Mouse (Mus musculus) subcutaneous adipose tissue, adult 2 months (tissue): Measurements from ENCODE around the gene Igdcc3. TPM values are rescaled to one million over a fixed set of nuclear protein-coding genes. Genes with fewer than 3 reads are reported as not detected.

Experiments used
- polyA plus RNA-seq: library from polyadenylated mRNA; depleted of rRNA; stranded (reverse); fragments of >200 nt; gene quantifications from 2 replicates; pipeline ENCODE4 v1.2.3, GENCODE M21; 2012; ENCODE audit warnings: low replicate concordance; rRNA removed

Gene Igdcc3
- polyA plus RNA-seq: 0.64 and 3.8 TPM in 2 replicates

DNA sequence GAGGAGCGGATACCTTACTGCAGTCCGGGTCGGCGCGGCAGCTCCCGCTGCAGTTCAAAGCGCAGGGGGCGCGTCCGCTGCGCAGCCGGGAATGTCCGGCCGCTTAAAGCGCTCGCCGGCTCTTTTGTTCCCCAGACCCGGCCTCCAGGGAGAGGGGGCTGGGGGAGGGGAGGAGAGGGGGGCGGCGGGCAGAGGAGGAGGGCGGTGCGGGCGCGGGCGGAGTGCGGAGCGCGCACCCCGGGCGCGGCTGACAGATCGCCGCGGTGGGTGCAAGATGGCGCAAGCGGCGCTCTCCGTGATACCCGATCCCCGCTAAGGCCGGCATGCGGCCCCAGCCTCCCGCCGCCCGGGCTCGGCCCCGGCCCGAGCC is at the start of gene Igdcc3:
Igdcc3 (plus strand) TSS at position 254 of the 370 bp plus-strand sequence.

DNA sequence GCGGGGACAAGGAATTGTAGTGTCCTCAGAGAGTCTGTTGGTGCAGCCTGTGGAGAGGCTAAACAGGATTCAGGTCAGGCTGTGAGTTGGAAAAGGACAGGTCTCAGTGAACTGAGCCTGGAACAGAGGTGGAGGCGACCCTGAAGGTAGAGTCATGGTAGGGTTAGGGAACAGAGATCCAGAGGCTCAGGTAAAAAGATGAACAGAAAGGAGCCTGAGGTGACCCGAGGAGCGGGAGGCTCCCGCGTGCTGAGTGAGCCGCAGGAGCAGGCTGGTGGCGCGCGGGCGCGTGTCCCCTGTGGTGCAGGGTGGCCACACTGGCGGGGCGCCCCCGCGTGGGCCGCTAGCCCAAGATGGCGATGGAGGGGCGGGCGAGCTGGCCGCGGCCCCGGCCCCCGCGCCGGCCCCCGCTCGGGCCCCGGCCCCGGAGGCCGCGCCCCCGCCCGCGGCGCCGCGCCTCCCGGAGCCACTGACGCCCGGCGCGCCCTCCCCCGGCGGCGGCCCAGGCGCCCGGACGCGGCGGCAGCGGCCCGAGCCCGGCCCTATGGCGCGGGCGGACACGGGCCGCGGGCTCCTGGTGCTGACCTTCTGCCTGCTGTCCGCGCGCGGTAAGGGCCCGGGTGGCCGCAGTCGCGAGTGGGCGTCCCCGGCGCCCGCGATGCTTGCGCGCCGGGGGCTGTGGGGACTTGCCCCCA is 39.9 kb upstream of the Igdcc3 start, which contains the start of gene Igdcc4:
Igdcc4 (plus strand) TSS at position 496 of the 695 bp plus-strand sequence.

DNA sequence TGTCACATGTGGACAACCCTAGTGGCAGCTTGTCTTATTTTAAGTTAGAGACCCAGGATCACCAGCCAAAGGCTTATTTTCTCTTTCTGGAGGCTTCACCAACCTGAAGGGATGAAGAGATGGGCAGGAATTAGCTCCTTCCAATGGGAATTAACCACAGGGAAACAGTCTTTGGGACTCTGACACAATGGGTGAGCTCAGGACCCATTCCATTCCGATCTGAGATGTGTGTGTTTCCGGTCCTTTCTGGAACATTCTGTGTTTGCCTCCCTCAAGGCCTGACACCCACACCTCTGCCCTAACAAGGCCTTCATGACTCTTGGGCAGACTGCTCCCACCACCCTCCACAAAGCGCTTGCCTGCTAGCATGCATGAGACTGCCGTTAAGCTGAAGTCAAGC is 54.1 kb downstream of the Igdcc3 start, which contains the start of gene Parp16:
Parp16 (plus strand) TSS at position 301 of the 400 bp plus-strand sequence.

Other genes with a start within 250 kb of the Igdcc3 start
- 0.04 and 0.06 TPM in 2 replicates for gene Slc24a1, start 189.6 kb upstream of the Igdcc3 start, polyA plus RNA-seq
- gene Ints14, start 180.3 kb upstream of the Igdcc3 start, polyA plus RNA-seq: 19.2 and 23.6 TPM in 2 replicates
- 19.9 and 48.2 TPM in 2 replicates for gene Hacd3, start 119.5 kb upstream of the Igdcc3 start, polyA plus RNA-seq
- 43.8 and 80.3 TPM in 2 replicates for gene Dpp8, start 108.8 kb upstream of the Igdcc3 start, polyA plus RNA-seq
- 4.0 and 40.8 TPM in 2 replicates for gene Igdcc4, start 39.7 kb upstream of the Igdcc3 start, polyA plus RNA-seq
- gene Parp16, start 54.2 kb downstream of the Igdcc3 start, polyA plus RNA-seq: 14.8 and 20.1 TPM in 2 replicates
- gene Cilp, start 124.0 kb downstream of the Igdcc3 start, polyA plus RNA-seq: 17.1 and 26.0 TPM in 2 replicates
- gene Clpx, start 153.1 kb downstream of the Igdcc3 start, polyA plus RNA-seq: 13.1 and 16.5 TPM in 2 replicates
- 6.5 and 10.1 TPM in 2 replicates for gene Pdcd7, start 204.9 kb downstream of the Igdcc3 start, polyA plus RNA-seq
- 0.16 and 0.27 TPM in 2 replicates for gene Ubap1l, start 219.9 kb downstream of the Igdcc3 start, polyA plus RNA-seq